Mouse (Mus musculus) intestine, embryonic 14.5 days (tissue): ENCODE results near the gene Frmd8. TPM values are rescaled to one million over a fixed set of nuclear protein-coding genes. Genes with fewer than 3 reads are reported as not detected.
A peak's percentile ranks its signal among the peaks of the same experiment; 100 is the strongest.

Source experiments
- ATAC-seq: fragments of 200-750 bp; cut with Nextera tagmentation; replicated peaks from 2 replicates; pipeline ENCODE4 v1.8.0; 2017; ENCODE audit warnings: low read depth, moderate number of reproducible peaks, moderate TSS enrichment, moderate library complexity; ENCODE audit not compliant: low FRiP score, low TSS enrichment
- DNase-seq: peaks from one replicate; pipeline ENCODE4 v3.0.0-alpha.2; 2018; ENCODE audit warnings: low spot score
- H3K27ac ChIP-seq: fragments of 300-500 bp; sonication (generic); 2 replicates; pipeline ENCODE4 v1.5.1; 2014; ENCODE audit warnings: low read depth, mild to moderate bottlenecking, control low read depth
- H3K27me3 ChIP-seq: fragments of 300-500 bp; sonication (generic); replicated peaks from 2 replicates; pipeline ENCODE4 v1.6.1; 2014; ENCODE audit warnings: low read length, control low read depth; ENCODE audit not compliant: control insufficient read depth, insufficient read depth
- H3K36me3 ChIP-seq: fragments of 300-500 bp; sonication (generic); 2 replicates; pipeline ENCODE4 v1.6.1; 2014; ENCODE audit warnings: low read length, control low read depth; ENCODE audit not compliant: control insufficient read depth, insufficient read depth
- H3K4me1 ChIP-seq: fragments of 300-500 bp; sonication (generic); replicated peaks from 2 replicates; pipeline ENCODE4 v1.6.1; 2014; ENCODE audit warnings: low read length, control low read depth, mixed read lengths; ENCODE audit not compliant: control insufficient read depth, insufficient read depth
- H3K4me2 ChIP-seq: fragments of 300-500 bp; sonication (generic); 2 replicates; pipeline ENCODE4 v1.6.1; 2014; ENCODE audit warnings: low read length
- H3K4me3 ChIP-seq: fragments of 300-500 bp; sonication (generic); 2 replicates; pipeline ENCODE4 v1.5.1; 2014; ENCODE audit warnings: low read depth, low read length, control low read depth, mixed read lengths
- H3K9ac ChIP-seq: fragments of 300-500 bp; sonication (generic); 2 replicates; pipeline ENCODE4 v1.6.1; 2014; ENCODE audit warnings: mild to moderate bottlenecking, low read length
- H3K9me3 ChIP-seq: fragments of 300-500 bp; sonication (generic); 2 replicates; pipeline ENCODE4 v1.6.1; 2016; ENCODE audit warnings: low read length, control low read depth; ENCODE audit not compliant: control insufficient read depth
- WGBS: fragments of 180-500 bp; shearing (Covaris S2); extraction: QIAGEN DNeasy Blood & Tissue Kit; methylation state at CpG from one replicate; pipeline ENCODE4 v1.1.7; 2014; 5-methylcytosine and 5-hydroxymethylcytosine counted together
- polyA plus RNA-seq: library from polyadenylated mRNA; unstranded; fragments of >200 nt; fragmentation: Nextera tagmentation; extraction: Ambion mirVana; gene quantifications from 2 replicates; pipeline ENCODE4 v1.2.1, GENCODE M21; 2014

The Frmd8 gene
- polyA plus RNA-seq, 1 experiment from 2014 or later: 18.9 TPM

DNA sequence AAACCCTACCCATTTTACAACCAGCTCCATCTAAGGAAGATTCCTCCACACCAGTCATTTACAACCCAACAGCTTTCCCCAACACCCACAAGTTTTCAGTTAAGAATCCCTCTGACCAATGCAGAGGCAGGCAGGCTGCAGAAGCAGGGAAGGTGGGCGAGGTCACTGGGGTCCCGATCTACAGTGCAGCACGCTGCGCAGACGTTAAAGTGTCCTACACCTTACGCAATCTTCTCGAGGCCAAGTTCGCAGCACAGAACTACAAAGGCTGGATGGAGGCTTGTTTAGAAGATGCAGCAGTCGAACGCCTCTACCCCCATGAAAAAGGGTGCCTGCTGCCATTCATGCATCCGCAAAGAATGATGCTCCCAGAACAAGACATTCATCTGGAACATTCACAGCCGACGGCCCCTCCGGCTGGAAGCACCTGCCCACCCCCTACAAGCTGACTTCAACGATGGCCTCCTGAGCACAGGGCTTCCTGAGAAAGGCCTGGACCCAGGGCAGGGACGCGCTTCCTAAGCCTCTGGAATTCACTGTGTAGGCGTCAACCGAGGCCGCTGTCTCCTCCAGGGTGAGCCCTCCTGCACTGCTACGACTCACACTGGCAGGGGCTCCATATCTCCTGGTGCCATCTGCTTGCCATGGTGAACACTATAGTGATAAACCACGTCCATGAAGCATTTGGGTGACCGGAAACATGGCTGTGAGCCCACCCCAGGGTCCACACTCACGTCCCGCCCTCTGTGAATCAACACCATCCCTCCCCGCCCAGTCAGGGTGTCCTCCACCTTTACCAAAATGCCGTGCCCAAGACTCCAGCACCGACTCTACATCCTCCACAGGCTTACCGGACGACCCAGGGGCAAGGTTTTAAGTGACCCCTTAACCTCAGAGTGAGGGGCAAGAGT lies 31.0 kb downstream of the Frmd8 start:
- no peaks in the 10 kb centered on the region for H3K9me3 ChIP-seq
- H3K9ac ChIP-seq: peak overlapping the region; percentile 56
- H3K27ac ChIP-seq: peak overlapping the region; percentile 98; the same call in 1 of the 2 replicates
- DNase-seq (no peak), ATAC-seq (no peak)
- H3K27me3 ChIP-seq: no peaks in the 10 kb centered on the region
- H3K4me3 ChIP-seq: peak overlapping the region; percentile 36
- no peaks in the 10 kb centered on the region for H3K36me3 ChIP-seq
- 81% methylated on average over 30 of the region's 30 CpGs for WGBS
- H3K4me2 ChIP-seq: peak overlapping the region; percentile 72
- peaks cover 52% of the 10 kb centered on the region for H3K4me1 ChIP-seq

DNA sequence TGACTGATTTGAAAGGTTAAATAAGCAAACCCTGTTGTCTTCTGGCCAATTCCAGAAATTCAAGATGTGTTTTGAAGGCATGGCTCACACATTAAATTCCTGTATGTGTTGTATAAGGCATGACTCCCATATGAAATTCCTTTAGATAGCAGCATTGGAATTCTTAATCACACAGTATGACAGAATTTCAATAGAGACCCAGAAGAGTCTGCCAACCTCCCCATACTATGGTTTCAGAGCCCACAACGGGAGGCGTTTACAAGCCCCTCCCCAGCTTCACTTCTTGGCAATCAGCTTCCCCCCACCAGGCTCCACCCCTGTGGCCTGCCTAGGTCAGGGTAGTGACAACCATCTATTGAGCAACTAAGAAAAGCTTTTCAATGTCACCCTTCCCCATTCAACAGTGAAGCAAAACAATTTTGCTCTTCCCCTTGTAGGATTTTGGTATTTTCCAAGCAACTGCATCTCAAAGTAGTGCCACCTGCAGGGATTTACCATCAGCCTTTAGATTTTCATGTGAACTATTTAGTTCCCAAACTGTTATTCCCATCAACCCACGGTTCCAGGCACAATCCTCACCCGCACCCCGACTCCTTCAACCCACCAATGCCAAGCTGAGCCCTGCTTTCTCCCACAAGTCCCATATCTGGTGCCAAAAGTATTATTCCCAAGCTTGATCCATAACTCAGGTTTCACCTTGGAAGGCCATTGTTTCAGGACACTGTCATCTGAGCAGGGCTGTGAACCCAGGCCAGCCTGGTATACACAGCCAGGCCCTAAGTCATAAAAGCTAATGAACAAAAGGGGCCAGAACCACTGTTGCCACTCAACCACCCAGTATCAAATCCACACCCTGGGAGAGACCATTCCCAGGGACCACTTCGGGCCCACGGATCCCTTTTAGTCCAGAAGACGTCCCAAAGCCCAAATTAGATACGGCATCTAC lies 32.0 kb downstream of the Frmd8 start:
- Histone ChIP-seq H3K4me1 (peaks cover 42% of the 10 kb centered on the region), H3K4me2 (peak overlapping the region; percentile 72), H3K27ac (0 out of 2 replicates have a peak overlapping the region, but pooled peaks have one; percentile 24), H3K27me3 (no peaks in the 10 kb centered on the region), H3K36me3 (no peaks in the 10 kb centered on the region), H3K9ac (no peak overlapping the region), H3K9me3 (no peaks in the 10 kb centered on the region), H3K4me3 (peak overlapping the region; percentile 36)
- no peak for DNase-seq
- ATAC-seq: no peak
- 76% methylated on average over 9 of the region's 9 CpGs for WGBS

DNA sequence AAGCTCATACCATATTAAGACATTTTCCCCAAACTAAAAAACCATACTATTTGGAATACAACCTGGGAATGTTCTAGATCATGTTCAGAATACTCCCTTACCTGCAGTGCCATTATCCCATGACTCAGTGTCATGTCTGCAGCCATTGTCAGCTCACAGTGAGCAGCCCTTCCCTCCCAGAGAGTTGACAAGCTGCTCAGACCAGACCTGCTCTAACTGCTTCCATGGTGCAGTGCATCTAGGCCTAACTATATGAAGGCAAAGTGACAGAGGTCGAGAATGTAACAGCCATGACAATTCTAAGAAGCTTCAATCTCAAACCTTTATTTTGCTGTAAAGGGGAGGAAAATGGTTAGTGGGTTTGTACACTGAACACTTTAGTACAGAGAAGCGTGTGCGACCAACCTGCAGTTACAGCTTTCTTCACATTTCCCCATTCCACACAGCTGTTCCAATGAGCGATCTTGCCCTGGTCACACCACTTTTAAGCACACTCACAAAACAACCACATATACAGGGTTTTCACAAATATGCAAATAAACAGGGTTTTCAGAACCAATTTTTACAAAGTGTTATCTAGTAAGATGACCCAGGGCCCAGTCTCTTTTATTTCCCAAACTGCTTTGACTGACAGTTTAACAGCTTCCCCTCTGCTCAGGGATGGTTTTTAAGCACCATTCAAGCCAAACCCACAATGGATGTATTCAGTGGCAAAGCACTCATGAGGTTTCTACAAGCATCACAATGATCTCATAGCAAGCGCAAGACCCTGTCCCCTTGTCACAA lies 32.9 kb downstream of the Frmd8 start:
- no peak overlapping the region for H3K27ac ChIP-seq
- H3K27me3 ChIP-seq: no peaks in the 10 kb centered on the region
- peaks cover 34% of the 10 kb centered on the region for H3K4me1 ChIP-seq
- ATAC-seq (no peak), DNase-seq (no peak)
- 72% methylated on average over 5 of the region's 5 CpGs for WGBS
- no peaks in the 10 kb centered on the region for H3K36me3 ChIP-seq
- H3K9me3 ChIP-seq: no peaks in the 10 kb centered on the region
- peak overlapping the region; percentile 72; the same call in 1 of the 2 replicates for H3K4me2 ChIP-seq
- H3K9ac ChIP-seq: no peak overlapping the region
- no peak overlapping the region for H3K4me3 ChIP-seq

DNA sequence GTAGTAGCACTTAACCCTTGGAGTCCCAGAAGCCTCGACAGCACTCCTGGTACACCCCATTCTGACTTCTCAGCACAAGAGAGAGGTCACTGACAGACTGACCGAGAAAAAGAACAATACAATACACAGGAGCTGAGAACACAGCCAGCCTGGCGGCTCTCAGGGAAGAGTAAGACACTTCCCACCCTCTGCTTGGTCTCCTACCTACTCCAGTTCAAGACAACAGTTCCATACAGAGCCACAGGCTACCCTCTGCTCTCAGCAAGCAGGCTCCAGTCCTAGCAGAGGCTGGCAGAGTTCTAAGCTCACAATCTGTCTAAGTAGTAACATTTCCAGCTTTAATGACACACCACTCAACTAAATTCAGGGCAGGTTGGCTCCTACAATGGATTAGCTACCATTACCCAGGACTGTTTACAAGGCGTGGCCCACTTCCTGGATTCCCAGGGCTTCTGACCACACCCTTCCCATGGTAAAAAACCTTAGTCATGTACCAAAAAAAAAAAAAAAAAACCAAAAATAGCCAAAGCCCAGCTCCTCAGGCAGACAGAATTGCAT lies 33.6 kb downstream of the Frmd8 start:
- no peak overlapping the region for H3K27ac ChIP-seq
- peaks cover 27% of the 10 kb centered on the region for H3K4me1 ChIP-seq
- 67% methylated on average over 4 of the region's 4 CpGs for WGBS
- no peaks in the 10 kb centered on the region for H3K27me3 ChIP-seq
- no peaks in the 10 kb centered on the region for H3K36me3 ChIP-seq
- no peaks in the 10 kb centered on the region for H3K9me3 ChIP-seq
- H3K4me2 ChIP-seq: 0 out of 2 replicates have a peak overlapping the region, but pooled peaks have one; percentile 12
- DNase-seq: no peak
- H3K4me3 ChIP-seq: no peak overlapping the region
- ATAC-seq: no peak
- no peak overlapping the region for H3K9ac ChIP-seq

DNA sequence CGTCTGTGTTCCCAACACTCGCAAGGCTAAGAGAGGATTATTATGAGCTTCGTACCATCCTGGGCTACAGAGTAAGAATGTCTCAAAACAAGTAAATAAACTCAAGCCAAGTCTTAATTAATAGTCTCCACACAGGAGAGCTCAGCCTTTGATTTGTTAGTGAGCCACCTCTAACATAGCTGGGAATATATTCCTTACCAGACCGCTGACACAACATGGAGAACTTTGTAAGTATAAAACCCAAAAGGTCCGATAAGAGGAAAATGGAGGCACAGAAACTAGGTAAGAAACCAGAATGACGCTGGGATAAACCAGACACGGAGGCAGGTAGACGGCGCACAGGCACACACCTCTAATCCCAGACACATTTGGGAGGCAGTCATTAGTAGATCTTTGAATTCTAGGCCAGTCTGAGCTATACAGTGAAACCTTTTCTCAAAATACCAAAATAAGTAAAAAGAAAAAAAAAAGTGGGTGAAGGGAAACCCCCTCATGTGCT lies 34.1 kb downstream of the Frmd8 start:
- no peak overlapping the region for H3K4me2 ChIP-seq
- no peaks in the 10 kb centered on the region for H3K36me3 ChIP-seq
- peaks cover 27% of the 10 kb centered on the region for H3K4me1 ChIP-seq
- no peak overlapping the region for H3K9ac ChIP-seq
- WGBS: 90% methylated on average over 9 of the region's 9 CpGs
- no peak overlapping the region for H3K4me3 ChIP-seq
- ATAC-seq (no peak), DNase-seq (no peak)
- no peak overlapping the region for H3K27ac ChIP-seq
- H3K27me3 ChIP-seq: no peaks in the 10 kb centered on the region
- no peaks in the 10 kb centered on the region for H3K9me3 ChIP-seq

DNA sequence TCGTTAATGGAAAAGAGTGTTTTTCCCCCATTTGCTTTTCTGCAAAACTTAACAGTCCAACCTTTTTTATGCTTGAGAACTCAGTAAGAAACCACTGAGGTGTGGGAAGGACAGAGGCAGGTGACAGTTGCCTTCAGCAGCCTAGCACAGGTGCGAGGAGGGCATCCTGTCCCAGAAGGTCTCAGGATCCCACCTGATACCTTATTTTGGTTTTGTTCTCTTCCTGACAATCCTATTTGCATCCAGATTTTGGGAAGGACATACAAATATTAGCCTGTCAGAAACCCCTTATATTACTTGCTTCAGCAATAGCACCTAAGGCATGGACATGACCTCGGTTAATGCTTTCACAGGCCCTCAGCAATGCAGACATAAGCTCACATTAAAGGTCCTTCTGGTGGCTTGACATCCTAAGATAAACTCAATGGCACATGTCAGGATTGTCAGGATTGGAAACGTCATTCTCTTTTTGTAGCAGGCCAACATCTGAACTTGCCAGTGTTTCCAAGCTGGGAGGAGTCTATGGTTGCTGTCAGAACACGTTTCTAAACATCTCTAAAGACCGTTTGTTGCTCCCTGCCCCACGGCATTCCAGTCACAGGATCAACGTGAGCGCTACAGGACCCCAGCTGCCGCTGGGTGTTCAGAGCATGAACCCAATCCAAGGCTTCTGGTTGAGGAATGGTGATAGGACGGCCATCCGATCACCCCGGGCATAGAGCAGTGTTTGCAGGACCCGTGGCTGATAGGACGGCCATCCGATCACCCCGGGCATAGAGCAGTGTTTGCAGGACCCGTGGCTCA lies 34.8 kb downstream of the Frmd8 start:
- WGBS: 74% methylated on average over 18 of the region's 18 CpGs
- Histone ChIP-seq H3K4me2 (no peak overlapping the region), H3K4me1 (peaks cover 25% of the 10 kb centered on the region), H3K9me3 (no peaks in the 10 kb centered on the region), H3K27ac (no peak overlapping the region), H3K36me3 (no peaks in the 10 kb centered on the region), H3K27me3 (no peaks in the 10 kb centered on the region), H3K9ac (no peak overlapping the region), H3K4me3 (no peak overlapping the region)
- ATAC-seq (no peak), DNase-seq (no peak)

DNA sequence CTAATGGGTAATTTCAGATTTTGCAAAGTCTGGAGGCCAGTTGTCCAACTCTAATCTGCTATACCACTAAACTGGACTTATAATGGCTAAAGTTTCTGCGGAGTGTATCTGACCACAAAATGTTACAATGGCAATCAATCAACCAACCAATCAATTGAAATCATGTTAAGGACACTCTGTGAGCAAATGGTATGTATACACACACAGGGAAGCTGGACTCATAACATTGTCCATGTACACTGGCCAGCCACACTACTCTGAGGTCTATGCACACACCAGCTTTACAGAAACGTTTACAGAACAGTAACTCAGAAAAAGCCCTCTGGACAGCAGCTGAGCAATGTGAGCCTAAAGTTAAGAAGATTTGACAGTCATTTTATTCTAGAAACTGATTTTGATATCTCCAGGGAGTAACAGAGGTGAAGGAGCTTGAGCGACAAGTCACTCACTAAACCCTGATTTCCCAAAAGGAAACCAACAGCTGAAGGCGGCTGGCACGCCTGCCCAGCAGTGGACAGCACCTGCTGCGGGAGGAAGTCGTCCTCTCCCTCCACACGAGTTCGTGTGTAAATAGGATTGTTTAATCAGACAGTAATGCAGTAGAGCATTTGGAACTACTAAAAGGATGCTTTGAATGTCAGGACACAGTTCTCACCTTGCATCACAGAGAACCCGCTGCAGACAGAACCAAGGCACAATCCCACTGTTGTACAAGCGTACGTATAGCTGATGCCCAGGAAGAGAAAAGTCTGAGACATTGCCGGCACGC lies 35.6 kb downstream of the Frmd8 start:
- WGBS: 63% methylated on average over 14 of the region's 14 CpGs
- DNase-seq: no peak
- H3K36me3 ChIP-seq: no peaks in the 10 kb centered on the region
- no peak overlapping the region for H3K27ac ChIP-seq
- H3K4me3 ChIP-seq: no peak overlapping the region
- H3K9ac ChIP-seq: no peak overlapping the region
- no peak for ATAC-seq
- H3K27me3 ChIP-seq: no peaks in the 10 kb centered on the region
- no peak overlapping the region for H3K4me2 ChIP-seq
- H3K9me3 ChIP-seq: no peaks in the 10 kb centered on the region
- H3K4me1 ChIP-seq: peaks cover 17% of the 10 kb centered on the region
